Mouse (Mus musculus): ENCODE data around the gene Plcb1.
"Not testable (repeated sequence)": the region's sequence is repeated elsewhere in the genome, so short reads cannot be mapped to it uniquely, and the experiment has no call there.

Plcb1 gene

DNA sequence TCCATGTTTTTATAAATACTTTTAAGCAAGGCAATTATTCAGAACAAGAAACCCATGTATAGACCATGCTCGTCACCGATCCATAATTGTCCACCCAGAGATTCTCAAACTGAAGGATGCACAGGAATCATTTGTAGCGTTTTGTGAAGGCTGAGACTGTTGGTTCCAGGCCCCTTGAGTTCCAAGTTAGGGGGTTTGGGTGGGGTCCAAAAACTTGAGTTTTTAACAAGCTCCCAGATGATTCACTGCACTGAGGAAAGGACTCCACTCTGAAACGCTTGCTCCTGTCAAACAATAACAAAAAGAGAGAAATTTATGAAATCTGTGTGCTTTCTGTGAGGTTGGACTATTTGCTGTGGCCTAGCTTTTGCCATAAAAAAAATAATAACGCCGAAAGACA is 186.5 kb downstream of the Plcb1 start:
- no peak for DNase-seq (ENCODE audit: low spot score)

DNA sequence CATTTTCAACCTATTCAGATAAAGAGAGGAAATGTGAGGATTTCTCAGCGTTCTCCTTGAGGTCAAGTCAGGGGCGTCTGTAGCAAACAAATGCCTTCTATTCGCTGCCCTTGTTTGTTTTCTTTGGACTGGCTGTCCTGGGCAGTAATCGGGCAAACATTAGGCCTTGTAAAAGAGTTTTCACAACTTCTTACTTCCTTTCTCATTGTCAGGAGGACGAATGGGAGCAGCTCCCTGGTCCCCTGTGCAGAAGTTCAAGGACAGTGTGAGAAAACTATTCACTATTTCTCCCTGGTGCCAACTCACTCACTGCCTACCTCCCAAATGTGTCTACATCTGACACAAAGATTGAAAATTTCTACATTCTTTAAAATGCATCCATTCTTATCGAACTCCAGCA is 188.8 kb downstream of the Plcb1 start:
- DNase-seq (ENCODE audit: low spot score) = no peak

DNA sequence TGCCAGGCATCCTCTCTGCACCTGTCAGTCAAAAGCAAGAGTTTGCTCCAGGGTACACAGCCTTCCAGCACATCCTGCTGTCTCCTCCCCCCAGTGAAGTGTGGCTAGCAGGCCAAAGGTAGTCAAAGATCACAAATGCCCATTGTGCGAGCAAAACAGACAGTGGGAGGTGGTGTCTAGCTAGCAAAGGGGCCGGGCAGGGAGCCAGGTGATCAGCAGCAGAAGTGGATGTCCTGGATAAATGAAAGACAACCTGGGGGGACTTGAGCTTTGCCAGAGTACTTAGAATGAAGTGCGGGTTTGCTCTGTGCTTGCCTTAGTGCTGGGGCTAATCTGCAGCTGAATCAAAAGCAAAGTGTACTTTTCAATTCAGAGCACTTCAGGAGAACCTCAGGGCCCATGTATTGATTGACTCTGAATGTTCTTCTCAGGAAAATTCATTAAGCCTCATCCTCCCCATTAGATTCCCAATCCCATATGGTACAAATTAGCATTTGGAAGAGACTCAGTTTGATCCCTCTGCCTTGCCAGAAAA is 191.0 kb downstream of the Plcb1 start:
- no peak for DNase-seq (ENCODE audit: low spot score)

DNA sequence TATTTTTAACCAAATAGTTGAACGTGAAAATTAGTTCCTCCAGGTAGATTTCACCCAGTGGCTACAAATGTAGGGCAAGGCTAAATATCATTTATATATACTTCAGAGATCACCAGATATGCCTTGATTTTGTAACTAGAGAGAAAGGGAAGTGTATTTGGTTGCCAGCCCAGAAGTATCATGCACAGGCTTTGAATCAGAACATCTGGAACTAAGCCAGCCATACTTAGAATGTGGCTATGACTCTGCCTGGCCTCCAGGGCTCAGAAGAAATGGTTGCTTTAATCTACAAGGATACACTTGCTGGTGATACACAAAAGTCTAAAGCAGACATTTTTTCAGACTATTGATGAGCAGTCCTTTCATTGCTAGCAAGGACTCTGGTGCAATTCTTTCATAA is 191.8 kb downstream of the Plcb1 start:
- no peak for DNase-seq (ENCODE audit: low spot score)

DNA sequence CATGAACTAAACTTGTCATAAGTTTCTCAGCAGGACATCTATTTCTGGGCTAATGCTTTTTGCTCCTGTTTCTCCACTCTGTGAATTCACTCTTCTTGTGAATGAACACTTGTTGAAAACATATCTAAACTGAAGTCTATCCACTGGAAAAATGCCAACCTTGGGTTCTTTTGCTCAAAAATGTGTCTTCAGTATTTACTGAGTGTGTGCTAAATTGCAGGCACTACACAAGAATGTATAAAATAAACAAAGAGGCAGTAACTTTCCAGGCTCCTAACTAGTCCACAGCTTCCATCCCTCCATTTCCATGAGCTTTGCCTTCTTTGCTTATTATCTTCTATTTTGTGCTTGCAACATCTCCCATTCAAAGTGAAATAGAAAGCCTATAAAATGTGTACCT is 195.5 kb downstream of the Plcb1 start:
- no peak for DNase-seq (ENCODE audit: low spot score)

DNA sequence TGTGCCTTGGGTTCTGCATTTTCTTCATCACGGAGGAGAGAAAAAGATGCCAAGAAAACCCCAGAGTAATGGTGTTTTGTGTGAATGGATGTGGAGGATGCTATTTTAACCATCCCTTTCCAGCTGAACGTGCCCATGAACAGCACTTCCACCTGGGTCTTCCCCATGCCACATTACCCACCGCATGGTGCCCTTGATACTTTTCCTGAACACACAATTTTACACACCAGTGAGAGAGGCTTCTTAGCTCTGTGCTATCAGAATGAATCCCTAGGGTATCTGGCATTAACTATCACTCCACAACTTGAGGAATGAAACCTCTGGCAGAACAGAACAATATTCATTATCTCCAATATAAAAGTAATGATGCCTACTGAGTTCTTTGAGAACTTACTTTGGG is 199.0 kb downstream of the Plcb1 start:
- no peak for DNase-seq (ENCODE audit: low spot score)

DNA sequence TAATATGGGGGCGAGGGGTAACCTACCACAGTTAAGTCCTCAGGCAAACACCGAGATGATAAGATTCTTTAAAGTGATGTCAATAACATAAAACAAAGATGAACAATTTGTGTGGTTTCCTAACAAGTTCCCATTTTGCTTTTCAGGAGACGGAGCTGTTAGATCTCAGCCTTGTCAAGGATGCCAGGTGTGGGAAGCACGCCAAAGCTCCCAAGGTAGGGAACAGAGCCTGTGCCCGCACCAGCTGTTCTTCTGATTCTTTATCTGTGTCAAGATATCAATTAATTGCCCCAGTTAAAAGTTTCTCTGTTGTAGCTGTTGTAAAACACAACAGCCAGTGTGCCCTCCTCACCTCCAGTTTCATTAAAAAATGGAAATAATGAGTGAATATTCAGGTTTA is 202.1 kb downstream of the Plcb1 start:
- no peak for DNase-seq (ENCODE audit: low spot score)

DNA sequence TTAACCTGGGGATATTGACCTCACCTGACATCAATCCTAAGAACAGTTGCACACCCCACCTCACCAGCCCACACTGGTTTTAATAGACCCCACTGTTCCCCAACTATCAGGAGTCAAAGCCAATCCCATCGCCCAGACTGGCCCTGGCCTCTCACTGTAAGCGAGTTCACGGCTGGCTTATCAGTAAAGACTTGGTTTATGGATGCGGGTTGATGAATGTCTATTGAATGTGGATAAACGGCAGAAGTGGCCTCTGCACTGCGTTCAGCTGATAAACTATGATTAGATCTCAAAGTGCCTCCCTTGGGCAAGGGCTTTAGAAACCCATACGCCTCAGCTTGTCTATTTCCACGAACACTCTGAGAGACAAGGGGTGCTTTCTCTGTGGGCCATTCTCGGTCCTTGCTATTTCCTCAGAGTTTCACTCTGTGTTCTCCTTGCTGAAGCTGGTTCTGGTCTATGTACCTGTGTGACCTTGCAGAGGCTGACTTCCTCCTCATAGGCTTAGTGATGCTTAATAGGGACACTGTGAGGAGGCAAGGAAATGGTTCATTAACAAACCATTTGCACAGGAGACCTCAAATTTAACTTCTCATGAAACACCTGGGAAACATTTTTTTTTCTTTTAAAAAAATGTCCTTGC is 203.9 kb downstream of the Plcb1 start:
- DNase-seq (ENCODE audit: low spot score) = no peak

DNA sequence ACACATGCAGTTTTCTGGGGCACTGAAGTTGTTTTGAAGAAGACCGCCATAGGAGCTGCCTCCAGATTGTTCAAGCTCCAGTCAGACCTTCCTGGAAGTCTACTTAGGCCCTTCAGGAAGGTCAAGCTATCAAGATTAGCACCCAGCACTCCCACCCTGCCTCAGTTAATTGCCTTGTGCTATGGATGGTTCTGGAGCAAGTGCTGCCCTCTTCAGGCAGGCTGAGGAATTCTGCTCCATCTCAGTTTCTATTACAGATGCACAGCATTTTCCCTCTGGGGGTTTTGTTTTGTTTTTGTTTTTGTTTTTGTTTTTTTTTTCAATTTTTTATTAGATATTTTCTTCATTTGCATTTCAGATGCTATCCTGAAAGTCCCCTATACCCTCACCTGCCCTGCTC is 221.3 kb downstream of the Plcb1 start:
- DNase-seq (ENCODE audit: low spot score) = no peak

- not testable (repeated sequence) for DNase-seq (ENCODE audit: low spot score)
Observed at GRCm38 (mm10) chr2:135007885-135008284, 222.0 kb downstream of the Plcb1 start.

DNA sequence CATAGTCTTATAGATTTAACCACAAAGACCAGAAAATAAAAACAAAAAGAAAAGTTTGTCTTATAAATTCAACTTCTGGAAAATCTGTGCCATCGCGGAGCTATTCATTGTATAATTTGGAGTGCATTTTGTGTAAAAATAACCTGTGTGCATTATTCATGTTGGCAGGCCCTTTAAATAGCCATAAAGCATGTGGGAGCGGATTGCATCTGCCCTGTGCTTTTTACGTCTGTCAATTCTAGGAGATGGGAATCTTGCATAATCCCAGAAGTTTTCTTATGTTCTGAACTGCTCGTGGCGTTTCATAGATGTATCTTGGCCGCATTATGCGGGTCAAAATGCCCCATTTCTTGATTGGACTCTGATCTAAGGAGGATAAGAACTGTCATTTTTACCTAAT is 224.5 kb downstream of the Plcb1 start:
- no peak for DNase-seq (ENCODE audit: low spot score)

DNA sequence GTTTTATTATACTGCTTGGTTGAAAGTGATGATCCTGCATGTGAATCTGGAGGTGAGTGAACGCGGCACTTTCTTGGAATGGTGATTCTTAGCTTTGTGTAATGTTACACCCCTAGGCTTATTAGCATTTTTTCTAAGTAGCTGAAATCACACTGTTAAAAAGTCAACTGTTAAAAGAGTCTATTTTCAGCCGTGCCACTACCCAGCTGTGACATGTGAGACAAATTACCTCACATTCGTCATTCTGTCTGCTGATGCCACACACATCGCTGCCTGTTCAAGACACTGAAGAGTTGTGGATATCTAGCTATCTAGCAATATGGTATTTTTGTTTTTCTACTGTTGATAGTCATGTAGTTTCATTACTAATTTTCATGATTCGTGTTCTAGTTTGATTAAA is 229.6 kb downstream of the Plcb1 start:
- DNase-seq (ENCODE audit: low spot score) = no peak

GRCm38 (mm10) chr2:135018275-135018674 is 232.4 kb downstream of the Plcb1 start:
- no peak for DNase-seq (ENCODE audit: low spot score)

DNA sequence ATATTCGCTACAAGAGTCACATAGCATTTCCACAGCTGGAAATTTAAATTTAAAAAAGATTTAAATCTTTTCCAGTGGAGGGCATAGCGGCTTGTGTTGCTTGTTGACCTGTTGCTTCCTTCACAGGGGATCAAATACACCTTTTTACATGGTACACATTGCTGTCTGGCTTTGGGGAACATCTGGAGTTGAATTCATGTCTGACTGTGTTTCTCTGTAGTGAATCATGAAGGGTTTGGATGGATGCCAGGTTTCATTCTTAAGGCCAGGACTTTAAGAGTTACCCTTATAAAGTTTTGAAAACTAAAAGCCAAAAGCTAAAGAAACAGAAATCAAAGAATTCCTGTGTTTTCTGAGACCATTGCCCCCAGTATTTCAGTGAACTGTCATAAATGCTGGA is 232.8 kb downstream of the Plcb1 start:
- no peak for DNase-seq (ENCODE audit: low spot score)

- DNase-seq (ENCODE audit: low spot score) = no peak
Observed at GRCm38 (mm10) chr2:135019588-135019987, 233.7 kb downstream of the Plcb1 start.

GRCm38 (mm10) chr2:135029288-135029687 is 243.4 kb downstream of the Plcb1 start:
- DNase-seq (ENCODE audit: low spot score) = no peak

DNA sequence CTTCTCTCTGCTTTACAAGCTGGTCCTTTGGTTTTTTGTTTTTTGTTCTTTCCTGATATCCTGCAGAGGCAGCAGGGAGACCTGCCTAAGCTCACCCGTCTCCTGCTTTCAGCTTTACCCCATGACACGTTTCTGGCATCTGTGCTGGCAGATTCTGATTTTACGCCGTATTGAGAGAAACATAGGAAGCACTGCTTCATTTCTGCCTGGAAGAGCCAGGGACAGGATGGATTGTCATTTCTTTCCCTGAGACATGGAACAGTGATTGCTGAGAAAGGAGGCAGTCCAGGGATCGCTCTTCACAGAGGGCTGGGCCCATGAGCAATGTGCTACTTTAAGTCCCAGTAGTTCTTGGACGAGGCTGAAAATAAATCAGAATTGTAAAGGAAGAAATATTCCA is 243.8 kb downstream of the Plcb1 start:
- DNase-seq (ENCODE audit: low spot score) = no peak

GRCm38 (mm10) chr2:135035640-135036260 is 249.9 kb downstream of the Plcb1 start:
- DNase-seq (ENCODE audit: low spot score) = no peak

DNA sequence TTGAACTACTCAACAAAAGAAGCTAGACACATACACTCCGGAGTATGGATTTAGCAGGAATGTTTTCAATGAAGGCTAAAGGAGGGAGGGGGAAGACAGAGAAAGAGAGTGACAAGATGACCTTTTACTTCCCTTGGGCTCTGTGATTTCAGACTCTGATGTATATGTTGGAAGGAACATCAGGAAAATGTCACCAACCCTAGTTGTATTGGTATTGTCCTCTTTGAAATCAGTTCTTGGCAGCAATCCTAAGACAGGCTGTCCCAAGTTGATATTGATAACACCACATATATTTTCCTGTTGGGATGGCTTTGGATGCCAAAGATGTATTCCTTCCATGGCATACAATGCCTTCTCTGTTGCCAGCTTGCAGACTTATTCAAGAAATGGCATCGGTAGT is 262.9 kb downstream of the Plcb1 start:
- DNase-seq (ENCODE audit: low spot score) = no peak

DNA sequence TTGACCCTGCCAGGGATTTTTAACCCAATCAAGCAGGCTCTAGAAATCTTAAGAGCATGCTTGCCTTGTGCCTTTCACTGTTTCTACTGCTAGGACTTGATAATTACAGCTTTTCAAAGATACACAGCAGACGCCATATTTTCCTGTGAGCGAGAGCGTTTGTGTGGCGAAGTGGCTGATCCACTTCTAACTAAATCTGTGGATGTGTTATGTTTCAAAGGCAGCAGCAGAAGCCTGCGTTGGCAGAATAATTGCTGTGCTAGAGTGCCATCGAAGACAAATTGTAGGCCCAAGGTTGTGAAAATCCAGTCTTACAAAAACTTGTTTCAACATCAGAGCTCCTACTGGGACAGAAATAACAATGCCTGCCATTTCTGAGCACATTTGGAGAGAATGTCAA is 263.4 kb downstream of the Plcb1 start:
- DNase-seq (ENCODE audit: low spot score) = no peak

- no peak for DNase-seq (ENCODE audit: low spot score)
Observed at GRCm38 (mm10) chr2:135051540-135052288, 265.8 kb downstream of the Plcb1 start.

- DNase-seq (ENCODE audit: low spot score) = no peak
Observed at GRCm38 (mm10) chr2:135053391-135053790, 267.5 kb downstream of the Plcb1 start.

GRCm38 (mm10) chr2:135067419-135067818 is 281.6 kb downstream of the Plcb1 start:
- DNase-seq (ENCODE audit: low spot score) = no peak
